Mouse (Mus musculus) frontal cortex, postnatal 36 days (tissue): ENCODE data around the gene Ahcyl1.

Experiments
- DNase-seq, 2 experiments: peaks; one replicate each; pipeline ENCODE4 v3.0.0; 2022; ENCODE audit warnings: low spot score in 2 of 2

Gene Ahcyl1

GRCm38 (mm10) chr3:107703675-107704370 is 7.5 kb upstream of the Ahcyl1 start:
- DNase-seq: no peak

- no peak for DNase-seq
Measured at GRCm38 (mm10) chr3:107701767-107702394, 5.5 kb upstream of the Ahcyl1 start.

DNA sequence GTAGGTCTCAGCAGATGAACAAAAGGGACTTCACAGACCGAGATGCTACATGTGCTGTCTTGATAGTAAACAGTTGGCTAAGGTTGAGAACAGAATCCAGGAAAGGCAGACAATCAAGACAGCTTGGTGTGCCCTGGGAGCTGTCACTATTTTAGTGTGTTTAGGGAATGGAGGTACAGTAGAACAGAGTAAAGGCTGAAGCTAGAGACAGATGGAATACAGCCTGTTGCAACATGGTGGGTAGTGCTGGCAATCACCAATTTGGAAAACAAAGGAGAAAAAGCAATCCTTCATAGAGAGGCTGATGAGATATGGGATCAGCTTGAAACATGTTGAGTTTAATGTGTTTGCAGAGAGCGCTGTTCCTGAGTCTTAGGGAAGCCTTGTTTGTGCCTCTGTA is 4.3 kb upstream of the Ahcyl1 start:
- no peak for DNase-seq

GRCm38 (mm10) chr3:107696910-107697309 is 550 bp upstream of the Ahcyl1 start:
- DNase-seq: no peak

- DNase-seq: no peak
Measured at GRCm38 (mm10) chr3:107695219-107695947, 977 bp downstream of the Ahcyl1 start.

- no peak for DNase-seq
Measured at GRCm38 (mm10) chr3:107694256-107694900, 2.0 kb downstream of the Ahcyl1 start.

DNA sequence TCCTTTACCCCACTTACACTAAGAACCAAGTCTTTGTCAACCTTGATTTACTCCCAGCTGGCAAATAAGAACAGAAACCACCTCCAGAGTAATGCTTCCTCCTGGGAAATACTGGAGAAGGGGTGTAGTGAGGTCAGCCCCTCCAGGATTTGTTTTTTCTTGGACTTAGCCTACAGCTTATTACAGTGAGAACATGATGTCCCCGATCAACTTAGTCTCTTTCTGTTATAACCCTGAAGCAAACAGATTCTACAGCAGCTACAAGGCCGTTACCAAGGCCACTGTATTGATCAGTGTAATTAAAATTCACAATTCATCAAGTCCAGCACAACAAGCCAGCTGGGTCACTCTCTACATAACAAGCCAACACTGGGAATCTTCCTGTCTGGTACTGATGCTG is 6.0 kb downstream of the Ahcyl1 start:
- DNase-seq: no peak

GRCm38 (mm10) chr3:107689245-107689644 is 7.1 kb downstream of the Ahcyl1 start:
- no peak for DNase-seq

DNA sequence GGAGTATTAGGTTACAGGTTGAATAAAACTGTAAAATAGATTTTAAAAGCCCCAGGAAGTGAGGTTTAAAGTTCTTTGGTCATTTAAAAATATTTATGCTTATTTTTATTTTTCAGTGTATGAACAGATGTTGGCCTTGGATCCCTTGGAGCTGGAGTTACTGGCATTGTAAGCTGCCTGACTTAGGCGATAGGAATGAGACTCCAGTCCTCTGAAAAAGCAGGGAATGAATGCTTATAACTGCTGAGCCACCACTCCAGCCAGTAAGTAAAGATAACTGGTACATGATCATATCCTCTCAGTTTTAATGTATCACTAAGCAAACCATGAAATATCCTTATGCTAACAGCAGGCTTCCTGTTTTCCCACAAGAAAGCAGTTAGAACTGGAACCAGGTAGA is 8.1 kb downstream of the Ahcyl1 start:
- no peak for DNase-seq

GRCm38 (mm10) chr3:107686276-107686977 is 9.9 kb downstream of the Ahcyl1 start:
- no peak for DNase-seq

DNA sequence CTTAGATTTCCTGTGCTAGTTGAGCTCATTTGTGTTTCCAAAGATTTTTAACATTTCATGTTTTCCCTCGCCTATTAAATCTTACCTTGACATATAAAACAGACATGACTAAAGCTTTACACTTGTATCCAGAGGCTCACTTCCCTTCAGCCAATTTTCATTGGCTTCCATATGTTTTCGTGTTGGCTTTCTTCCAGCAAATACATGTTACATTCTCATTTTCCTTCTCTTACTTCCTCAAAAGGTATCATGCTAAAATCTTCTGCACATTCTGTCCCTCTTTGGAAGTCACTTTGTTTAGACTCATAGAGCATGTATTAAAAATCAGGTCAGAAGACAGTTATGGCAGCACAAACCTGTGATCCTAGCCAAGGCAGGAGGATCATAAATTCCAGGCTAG is 10.7 kb downstream of the Ahcyl1 start:
- no peak for DNase-seq

DNA sequence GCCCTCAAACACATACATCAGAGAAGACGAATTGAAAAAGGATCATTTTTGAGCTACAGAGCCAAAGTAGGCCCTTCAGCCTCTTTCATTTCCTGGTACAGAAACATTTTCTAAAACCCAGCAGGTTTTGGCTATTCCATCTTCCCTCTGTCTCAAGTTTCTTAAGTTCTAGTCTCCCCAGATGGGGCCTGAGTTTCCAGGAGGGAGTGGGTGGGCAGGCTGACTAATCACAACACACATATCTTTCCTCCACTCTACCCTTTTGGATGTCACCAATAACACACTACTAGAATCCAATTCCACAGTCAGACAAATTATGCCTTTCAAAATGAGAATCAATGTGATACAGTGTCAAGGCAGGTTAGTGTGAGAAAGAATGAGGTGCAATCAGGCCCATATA is 12.8 kb downstream of the Ahcyl1 start:
- DNase-seq: peak; percentile 50 to 54

- DNase-seq: peak; percentile 64 to 79
Measured at GRCm38 (mm10) chr3:107680790-107681576, 15.4 kb downstream of the Ahcyl1 start.

DNA sequence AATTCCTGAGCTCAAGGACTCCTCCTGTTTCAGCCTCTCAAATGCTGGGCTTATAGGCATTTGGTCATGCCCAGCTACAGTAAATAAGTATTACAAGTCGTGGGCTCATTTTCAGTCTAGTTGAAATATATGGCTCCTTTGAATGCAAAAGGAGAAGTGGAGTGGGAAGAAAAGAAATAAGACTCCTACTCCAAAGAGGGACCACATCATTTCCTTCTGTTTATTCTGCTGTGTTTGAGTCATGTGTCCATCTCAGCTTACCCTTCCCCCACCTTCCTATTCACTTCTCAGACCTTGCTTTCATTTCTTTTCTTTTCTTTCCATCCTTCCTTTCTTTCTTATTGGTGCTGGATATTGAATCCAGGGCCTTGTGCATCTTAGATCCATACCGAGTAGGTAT is 24.9 kb downstream of the Ahcyl1 start:
- DNase-seq: no peak

GRCm38 (mm10) chr3:107670500-107670899 is 25.9 kb downstream of the Ahcyl1 start:
- DNase-seq: no peak

- DNase-seq: no peak
Measured at GRCm38 (mm10) chr3:107668786-107669185, 27.6 kb downstream of the Ahcyl1 start.

GRCm38 (mm10) chr3:107667426-107667825 is 28.9 kb downstream of the Ahcyl1 start:
- no peak for DNase-seq

GRCm38 (mm10) chr3:107664641-107665040 is 31.7 kb downstream of the Ahcyl1 start:
- no peak for DNase-seq

DNA sequence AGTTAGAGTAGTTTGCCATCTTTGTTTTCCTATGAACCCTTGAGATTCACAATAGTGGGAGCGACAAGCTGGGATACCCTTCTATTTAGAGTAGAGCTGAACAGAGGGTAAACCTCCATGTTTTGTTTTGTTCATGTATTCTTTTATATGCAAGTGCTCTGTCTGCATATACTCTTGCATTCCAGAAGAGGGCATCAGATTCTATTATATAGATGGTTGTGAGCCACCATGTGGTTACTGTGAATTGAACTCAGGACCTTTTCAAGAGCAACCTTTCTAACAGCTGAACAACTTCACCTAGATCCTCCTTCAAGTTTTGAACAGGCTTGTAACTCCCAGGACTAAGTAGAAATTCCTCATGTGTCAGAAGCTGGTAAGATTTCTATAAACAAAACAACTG is 37.4 kb downstream of the Ahcyl1 start:
- no peak for DNase-seq

- no peak for DNase-seq
Measured at GRCm38 (mm10) chr3:107656888-107657287, 39.5 kb downstream of the Ahcyl1 start.

- DNase-seq: no peak
Measured at GRCm38 (mm10) chr3:107656151-107656550, 40.2 kb downstream of the Ahcyl1 start.
